Mouse (Mus musculus) liver, embryonic 13.5 days (tissue): Measurements from ENCODE around the gene Lexm. TPM values are rescaled to one million over a fixed set of nuclear protein-coding genes. Genes with fewer than 3 reads are reported as not detected.

ENCODE experiments used
- ATAC-seq: fragments of 200-750 bp; cut with Nextera tagmentation; 2 replicates; pipeline ENCODE4 v1.8.0; 2017; ENCODE audit warnings: low read depth, mild to moderate bottlenecking, moderate number of reproducible peaks, moderate library complexity
- DNase-seq: peaks from one replicate; pipeline ENCODE4 v3.0.0; 2022
- H3K27ac ChIP-seq: fragments of 300-500 bp; sonication (generic); 2 replicates; pipeline ENCODE4 v1.5.1; 2015; ENCODE audit warnings: moderate library complexity, mild to moderate bottlenecking, inconsistent platforms
- H3K27me3 ChIP-seq: fragments of 300-500 bp; sonication (generic); 2 replicates; pipeline ENCODE4 v1.6.1; 2015; ENCODE audit warnings: mild to moderate bottlenecking, inconsistent platforms
- H3K36me3 ChIP-seq: fragments of 300-500 bp; sonication (generic); 2 replicates; pipeline ENCODE4 v1.6.1; 2015; ENCODE audit warnings: mild to moderate bottlenecking, inconsistent platforms
- H3K4me1 ChIP-seq: fragments of 300-500 bp; sonication (generic); replicated peaks from 2 replicates; pipeline ENCODE4 v1.6.1; 2015; ENCODE audit warnings: inconsistent platforms
- H3K4me2 ChIP-seq: fragments of 300-500 bp; sonication (generic); 2 replicates; pipeline ENCODE4 v1.6.1; 2015; ENCODE audit warnings: inconsistent platforms, mild to moderate bottlenecking, moderate library complexity
- H3K4me3 ChIP-seq: fragments of 300-500 bp; sonication (generic); replicated peaks from 2 replicates; pipeline ENCODE4 v1.5.1; 2015; ENCODE audit warnings: mild to moderate bottlenecking, inconsistent platforms
- H3K9ac ChIP-seq: fragments of 300-500 bp; sonication (generic); 2 replicates; pipeline ENCODE4 v1.6.1; 2015; ENCODE audit warnings: mild to moderate bottlenecking, inconsistent platforms
- H3K9me3 ChIP-seq: fragments of 300-500 bp; sonication (generic); replicated peaks from 2 replicates; pipeline ENCODE4 v1.6.1; 2016; ENCODE audit warnings: inconsistent platforms
- WGBS: fragments of 180-500 bp; shearing (Covaris S2); methylation state at CpG from one replicate; pipeline ENCODE4 v1.1.7; 2015; ENCODE audit not compliant: insufficient replicate concordance; 5-methylcytosine and 5-hydroxymethylcytosine counted together
- polyA plus RNA-seq: library from polyadenylated mRNA; unstranded; fragments of >200 nt; fragmentation: Nextera tagmentation; extraction: Ambion mirVana; gene quantifications from 2 replicates; pipeline ENCODE4 v1.2.1, GENCODE M21; 2015

The Lexm gene
- polyA plus RNA-seq, 1 experiment from 2014 or later = 0.30 TPM

DNA sequence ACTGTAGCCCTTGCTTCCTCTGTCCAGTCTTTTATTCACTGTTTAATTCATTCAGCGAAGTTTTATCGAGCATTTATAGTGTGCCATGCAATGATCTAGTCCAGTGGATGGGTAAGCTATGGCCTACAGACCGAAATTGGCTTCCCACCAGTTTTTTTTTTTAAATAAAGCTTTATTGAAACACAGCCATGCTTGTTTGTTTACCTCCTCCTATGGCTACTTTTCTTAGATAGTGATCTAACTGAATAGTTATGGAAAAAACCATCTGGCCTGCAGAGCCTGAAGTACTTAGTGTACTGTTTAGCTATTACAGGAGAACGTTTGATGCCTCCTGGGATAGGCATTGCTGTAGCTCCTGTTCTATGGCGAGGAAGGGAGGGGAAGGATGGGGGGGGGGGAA lies 28.8 kb upstream of the Lexm start:
- Histone ChIP-seq H3K27me3 (peaks cover 18% of the 10 kb centered on the region), H3K4me2 (no peak overlapping the region), H3K4me1 (0 out of 2 replicates have a peak, but pooled peaks cover 3% of the 10 kb centered on the region), H3K27ac (no peak overlapping the region), H3K4me3 (no peak overlapping the region), H3K9ac (no peak overlapping the region), H3K36me3 (no peaks in the 10 kb centered on the region), H3K9me3 (no peaks in the 10 kb centered on the region)
- DNase-seq = no peak
- WGBS = 60% methylated on average over 5 of the region's 5 CpGs
- ATAC-seq = no peak

DNA sequence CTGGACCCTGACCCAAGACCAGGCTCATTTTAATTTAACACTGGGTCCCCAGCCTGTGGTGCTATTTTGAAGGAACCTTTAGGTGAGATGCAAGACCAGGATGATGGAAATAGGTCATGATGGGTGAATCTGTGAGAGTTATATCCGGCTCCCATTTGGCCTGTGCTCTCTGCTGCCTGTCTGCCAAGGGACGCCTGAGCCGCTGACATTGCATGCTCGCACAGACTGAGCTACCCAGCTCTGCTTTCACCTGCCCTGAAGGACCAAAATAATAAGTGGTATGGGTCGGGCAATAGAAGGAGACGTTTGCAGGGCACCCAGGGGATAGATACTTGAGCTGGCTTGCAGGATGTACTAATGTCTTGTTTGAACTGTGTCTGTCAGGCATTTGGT lies 27.2 kb upstream of the Lexm start:
- no peaks in the 10 kb centered on the region for H3K9me3 ChIP-seq
- peaks cover 18% of the 10 kb centered on the region for H3K27me3 ChIP-seq
- H3K4me3 ChIP-seq = no peak overlapping the region
- ATAC-seq (no peak), DNase-seq (no peak)
- no peak overlapping the region for H3K4me2 ChIP-seq
- H3K9ac ChIP-seq = no peak overlapping the region
- no peak overlapping the region for H3K27ac ChIP-seq
- WGBS = 60% methylated on average over 6 of the region's 6 CpGs
- 0 out of 2 replicates have a peak, but pooled peaks cover 3% of the 10 kb centered on the region for H3K4me1 ChIP-seq
- no peaks in the 10 kb centered on the region for H3K36me3 ChIP-seq

- DNase-seq = no peak
- no peak overlapping the region for H3K27ac ChIP-seq
- H3K4me1 ChIP-seq = 0 out of 2 replicates have a peak, but pooled peaks cover 3% of the 10 kb centered on the region
- no peak overlapping the region for H3K9ac ChIP-seq
- 21% methylated on average over 8 of the region's 8 CpGs for whole genome bisulfite sequencing
- ATAC-seq = no peak
- no peaks in the 10 kb centered on the region for H3K36me3 ChIP-seq
- no peaks in the 10 kb centered on the region for H3K9me3 ChIP-seq
- H3K4me2 ChIP-seq = no peak overlapping the region
- peaks cover 13% of the 10 kb centered on the region for H3K27me3 ChIP-seq
- H3K4me3 ChIP-seq = no peak overlapping the region
These were observed 26.6 kb upstream of the Lexm start for GRCm38 (mm10) chr4:106643483-106644217.

DNA sequence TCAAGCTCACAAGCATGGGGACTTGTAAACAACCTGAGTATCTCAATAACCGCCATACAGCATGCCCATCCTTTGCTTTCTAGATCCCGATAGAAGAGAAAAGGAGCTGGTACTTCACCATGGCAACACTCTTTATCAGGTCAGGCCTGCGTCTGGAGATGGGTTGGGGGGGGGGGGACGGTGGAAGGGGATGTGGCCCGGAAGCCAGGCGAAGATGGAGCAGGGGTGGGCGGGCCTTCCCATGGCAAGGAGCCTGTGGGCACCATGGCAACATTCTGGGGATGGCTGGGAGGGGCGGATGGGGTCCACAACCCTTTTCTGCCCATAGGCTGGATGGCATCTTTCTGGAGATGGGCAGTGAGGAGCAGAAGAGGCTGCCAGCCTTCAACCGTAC lies 17.0 kb upstream of the Lexm start:
- no peaks in the 10 kb centered on the region for H3K36me3 ChIP-seq
- H3K4me2 ChIP-seq = no peak overlapping the region
- ATAC-seq = no peak
- H3K9ac ChIP-seq = no peak overlapping the region
- no peak for DNase-seq
- no peak overlapping the region for H3K27ac ChIP-seq
- 37% methylated on average over 9 of the region's 9 CpGs for WGBS
- H3K9me3 ChIP-seq = no peaks in the 10 kb centered on the region
- H3K4me3 ChIP-seq = no peak overlapping the region
- H3K27me3 ChIP-seq = peaks cover 20% of the 10 kb centered on the region
- no peaks in the 10 kb centered on the region for H3K4me1 ChIP-seq

DNA sequence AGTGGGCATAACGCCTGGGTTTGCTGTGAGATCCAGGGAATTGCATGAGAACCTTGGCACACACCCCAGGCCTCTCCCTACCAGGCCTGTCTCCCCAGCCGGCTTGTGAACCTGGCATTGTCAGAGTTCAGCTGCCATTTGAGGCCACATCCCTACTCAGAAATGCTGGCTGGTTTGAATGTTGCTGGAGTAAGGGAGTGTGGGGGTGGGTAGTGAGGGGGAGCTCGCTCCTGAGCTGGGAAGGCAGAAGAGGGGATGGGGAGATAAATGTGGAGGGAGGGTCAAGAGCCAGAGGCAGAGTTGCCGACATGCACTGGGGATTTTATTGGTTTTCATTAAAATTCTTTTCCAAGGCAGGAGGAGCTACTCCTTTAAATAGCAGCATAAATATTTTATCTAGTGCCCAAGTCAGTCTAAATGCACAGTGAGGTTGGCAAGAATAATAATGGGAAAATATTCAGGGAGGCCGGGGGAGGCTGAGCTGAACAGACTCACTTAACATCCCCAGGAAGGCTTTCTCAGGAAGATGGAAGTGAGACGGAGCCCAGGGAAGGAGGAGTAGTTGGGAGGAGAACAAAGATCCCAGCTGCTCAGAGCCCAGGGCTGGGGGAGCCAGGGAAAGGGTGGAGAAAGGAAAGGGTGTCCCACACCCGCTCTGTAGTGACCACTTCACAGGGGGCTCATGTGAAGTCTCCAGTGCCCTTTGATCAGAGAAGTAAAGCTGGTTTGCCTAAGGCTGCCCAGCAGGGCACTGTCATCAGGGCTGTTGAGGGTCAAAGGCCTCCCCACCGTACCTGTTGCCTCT lies 16.4 kb upstream of the Lexm start:
- peaks cover 20% of the 10 kb centered on the region for H3K27me3 ChIP-seq
- H3K36me3 ChIP-seq = no peaks in the 10 kb centered on the region
- H3K9ac ChIP-seq = no peak overlapping the region
- ATAC-seq (no peak), DNase-seq (no peak)
- no peaks in the 10 kb centered on the region for H3K4me1 ChIP-seq
- no peak overlapping the region for H3K27ac ChIP-seq
- H3K4me2 ChIP-seq = no peak overlapping the region
- 36% methylated on average over 8 of the region's 8 CpGs for WGBS
- H3K9me3 ChIP-seq = no peaks in the 10 kb centered on the region
- H3K4me3 ChIP-seq = no peak overlapping the region

DNA sequence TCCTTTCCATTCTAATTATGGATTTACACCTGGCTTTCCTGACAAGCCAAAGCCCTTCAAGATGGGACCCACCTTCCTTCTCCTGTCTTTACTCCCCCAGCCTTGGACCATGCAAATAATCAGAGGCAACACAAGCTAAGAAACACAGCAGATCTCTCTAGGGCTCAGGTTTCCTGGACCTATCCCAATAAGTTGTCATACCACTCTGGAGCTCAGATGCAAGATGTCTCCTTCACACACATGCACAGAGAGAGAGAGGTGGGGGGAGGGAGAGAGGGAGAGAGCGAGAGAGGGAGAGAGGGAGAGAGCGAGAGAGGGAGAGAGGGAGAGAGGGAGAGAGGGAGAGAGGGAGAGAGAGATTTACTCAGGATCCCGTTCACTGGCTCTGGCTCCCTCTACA lies 15.3 kb upstream of the Lexm start:
- no peaks in the 10 kb centered on the region for H3K9me3 ChIP-seq
- ATAC-seq (no peak), DNase-seq (no peak)
- 47% methylated on average over 1 of the region's 3 CpGs for WGBS
- no peak overlapping the region for H3K9ac ChIP-seq
- H3K4me1 ChIP-seq = no peaks in the 10 kb centered on the region
- no peak overlapping the region for H3K4me2 ChIP-seq
- no peaks in the 10 kb centered on the region for H3K36me3 ChIP-seq
- no peak overlapping the region for H3K27ac ChIP-seq
- H3K4me3 ChIP-seq = no peak overlapping the region
- peaks cover 18% of the 10 kb centered on the region for H3K27me3 ChIP-seq

DNA sequence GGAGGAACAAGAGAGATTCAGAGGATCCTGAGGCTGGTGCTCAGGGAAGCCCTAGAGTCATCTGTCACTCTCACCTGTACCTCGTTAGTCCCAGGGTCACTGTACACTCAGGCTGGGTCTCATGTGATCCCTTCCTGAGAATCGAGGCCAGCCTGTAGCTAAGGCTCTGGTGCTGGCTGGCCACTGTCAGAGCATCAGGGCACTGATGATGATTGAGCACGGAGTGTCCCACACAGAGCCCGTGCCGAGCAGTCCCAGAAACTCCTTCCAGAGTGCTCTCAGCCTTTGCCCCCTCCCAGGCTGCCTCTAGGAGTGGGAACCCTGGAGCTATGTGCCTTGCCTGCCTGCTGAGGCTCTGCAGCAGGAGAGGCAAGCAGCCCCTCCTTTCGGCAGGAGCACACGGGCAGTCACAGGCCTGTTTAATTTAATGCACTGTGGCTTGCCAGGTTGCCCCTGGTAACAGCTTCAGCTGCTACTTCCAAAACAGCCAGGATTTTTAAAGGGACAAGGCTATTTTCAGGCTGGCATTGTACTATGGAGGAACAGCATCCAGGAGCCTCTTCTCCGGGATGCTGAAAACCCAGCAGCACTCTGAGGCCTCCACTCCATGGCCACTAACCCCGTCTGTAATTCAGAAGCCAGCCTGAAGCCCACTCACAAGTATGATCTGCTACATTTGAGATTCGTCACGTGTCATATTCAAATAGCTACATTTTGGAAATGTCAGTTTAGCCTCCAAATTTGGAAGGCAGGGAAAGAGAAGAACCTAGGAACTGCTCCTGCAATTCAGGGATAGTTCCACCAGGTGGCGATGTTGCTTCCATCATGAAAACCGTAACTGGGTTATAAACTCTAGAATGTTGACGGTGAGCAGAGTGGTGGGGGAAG lies 13.5 kb upstream of the Lexm start:
- Histone ChIP-seq H3K9ac (no peak overlapping the region), H3K27ac (no peak overlapping the region), H3K4me1 (no peaks in the 10 kb centered on the region), H3K9me3 (no peaks in the 10 kb centered on the region), H3K27me3 (peaks cover 28% of the 10 kb centered on the region), H3K4me3 (no peak overlapping the region), H3K4me2 (no peak overlapping the region), H3K36me3 (no peaks in the 10 kb centered on the region)
- ATAC-seq (no peak), DNase-seq (peak; percentile 58)
- 31% methylated on average over 14 of the region's 14 CpGs for WGBS

DNA sequence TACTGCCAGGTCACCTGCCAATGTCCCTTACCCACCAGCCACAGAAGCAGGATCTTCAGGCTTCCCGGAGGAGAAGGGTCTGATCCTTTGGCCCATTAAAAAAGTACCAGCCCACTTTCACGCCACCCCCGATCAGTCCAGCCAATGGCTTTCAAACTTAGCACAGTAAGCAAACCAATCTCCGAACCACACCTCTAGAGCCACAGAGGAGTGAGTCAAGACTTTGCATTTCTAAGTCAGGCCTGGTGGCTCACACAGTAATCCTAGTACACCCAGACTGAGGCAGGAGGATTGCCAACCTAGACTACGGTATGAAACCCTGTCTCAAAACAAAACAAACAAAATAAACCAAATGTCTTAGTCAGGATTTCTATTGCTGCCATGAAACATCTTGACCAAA lies 12.3 kb upstream of the Lexm start:
- no peak overlapping the region for H3K9ac ChIP-seq
- no peak overlapping the region for H3K4me2 ChIP-seq

DNA sequence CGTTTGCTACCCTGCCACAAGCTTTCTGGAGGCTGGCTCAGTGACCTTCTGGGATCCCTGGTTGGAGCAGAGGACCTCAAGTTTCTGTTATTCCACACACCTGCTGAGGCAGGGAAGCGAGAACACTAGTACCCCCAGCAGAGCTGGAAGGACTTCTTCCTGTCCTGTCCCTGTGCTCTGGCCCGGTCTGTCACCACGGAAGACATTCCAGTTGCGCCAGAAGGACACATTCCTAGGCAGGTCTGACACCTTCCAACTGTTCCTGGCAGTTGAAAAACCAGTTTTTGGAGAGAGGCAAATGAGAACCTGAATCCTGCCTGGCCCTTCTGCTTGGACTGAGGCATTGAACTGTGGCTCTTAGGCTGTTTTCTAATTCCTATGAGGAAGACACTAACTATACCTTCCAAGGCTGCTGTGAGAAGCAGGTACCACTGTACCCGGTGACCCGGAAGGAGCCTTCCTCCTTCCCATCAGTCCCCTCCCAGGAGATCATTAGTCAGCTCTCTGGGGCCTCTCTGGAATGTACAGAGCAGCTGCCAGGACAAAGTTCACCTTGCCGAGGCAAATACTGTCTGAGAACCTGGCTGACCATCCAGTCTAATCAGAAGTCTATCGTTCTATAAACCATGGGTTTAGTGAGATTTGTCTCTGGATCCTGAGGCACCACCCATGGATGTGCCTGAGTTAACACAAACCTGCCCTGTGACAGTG lies 11.8 kb upstream of the Lexm start:
- Histone ChIP-seq H3K36me3 (no peaks in the 10 kb centered on the region), H3K4me3 (no peak overlapping the region), H3K9ac (no peak overlapping the region), H3K27me3 (peaks cover 44% of the 10 kb centered on the region), H3K4me2 (no peak overlapping the region), H3K4me1 (no peaks in the 10 kb centered on the region), H3K27ac (no peak overlapping the region), H3K9me3 (no peaks in the 10 kb centered on the region)
- ATAC-seq (no peak), DNase-seq (no peak)
- 29% methylated on average over 9 of the region's 9 CpGs for WGBS

More for the DNA sequence above, 12.3 kb upstream of the Lexm start:
- Histone ChIP-seq H3K4me3 (no peak overlapping the region), H3K9me3 (no peaks in the 10 kb centered on the region), H3K4me1 (no peaks in the 10 kb centered on the region), H3K27ac (no peak overlapping the region), H3K27me3 (peaks cover 40% of the 10 kb centered on the region), H3K36me3 (no peaks in the 10 kb centered on the region)
- 58% methylated on average over 5 of the region's 5 CpGs for WGBS
- ATAC-seq = no peak
- no peak for DNase-seq

GRCm38 (mm10) chr4:106627809-106628208 lies 10.8 kb upstream of the Lexm start:
- H3K27ac ChIP-seq = no peak overlapping the region
- no peaks in the 10 kb centered on the region for H3K36me3 ChIP-seq
- H3K27me3 ChIP-seq = peaks cover 46% of the 10 kb centered on the region

DNA sequence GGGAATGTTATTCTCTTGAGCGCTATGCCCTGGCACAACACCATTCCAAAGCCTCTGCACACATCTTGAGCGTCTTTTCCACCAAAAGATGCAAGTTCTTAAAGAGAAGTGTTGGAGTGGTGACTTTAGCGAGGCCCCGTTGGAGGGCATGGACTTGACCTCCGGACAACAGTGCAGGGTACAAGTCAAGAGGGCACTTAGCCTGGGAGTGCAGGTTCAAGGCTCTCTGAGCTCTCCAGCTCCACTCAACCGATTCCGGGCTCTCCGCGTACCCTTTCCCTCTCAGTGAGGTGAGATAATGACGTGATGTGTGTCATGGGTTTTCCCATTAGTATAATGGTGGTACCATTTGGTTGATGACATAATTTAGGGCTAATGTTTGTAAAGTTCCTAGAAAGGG lies 7.2 kb upstream of the Lexm start:
- H3K4me3 ChIP-seq = no peak overlapping the region

More at GRCm38 (mm10) chr4:106627809-106628208, 10.8 kb upstream of the Lexm start:
- 66% methylated on average over 5 of the region's 5 CpGs for WGBS
- ATAC-seq (no peak), DNase-seq (no peak)
- no peak overlapping the region for H3K9ac ChIP-seq
- H3K4me3 ChIP-seq = no peak overlapping the region
- no peak overlapping the region for H3K4me2 ChIP-seq
- H3K9me3 ChIP-seq = no peaks in the 10 kb centered on the region
- H3K4me1 ChIP-seq = no peaks in the 10 kb centered on the region

More for the DNA sequence above, 7.2 kb upstream of the Lexm start:
- no peaks in the 10 kb centered on the region for H3K4me1 ChIP-seq
- no peak overlapping the region for H3K4me2 ChIP-seq
- DNase-seq = no peak
- no peak overlapping the region for H3K27ac ChIP-seq
- no peaks in the 10 kb centered on the region for H3K36me3 ChIP-seq
- no peak overlapping the region for H3K9ac ChIP-seq
- peaks cover 64% of the 10 kb centered on the region for H3K27me3 ChIP-seq
- no peak for ATAC-seq
- 70% methylated on average over 10 of the region's 10 CpGs for WGBS
- no peaks in the 10 kb centered on the region for H3K9me3 ChIP-seq
